Mouse (Mus musculus) erythroblast, adult 5-6 weeks (primary cell): ENCODE measurements around the gene Adamts2. TPM values are rescaled to one million over a fixed set of nuclear protein-coding genes. Genes with fewer than 3 reads are reported as not detected.

Experiments used
- ATAC-seq: replicated peaks from 2 replicates; pipeline ENCODE4 v1.8.0; 2016; ENCODE audit warnings: moderate number of reproducible peaks, mild to moderate bottlenecking, moderate TSS enrichment, inconsistent platforms; ENCODE audit not compliant: poor library complexity, low FRiP score, severe bottlenecking
- total RNA-seq, 2 experiments: library from RNA; stranded (forward) in 1 of 2; stranded (reverse) in 1 of 2; fragments of 150-400 nt in 1 of 2; fragments of 200-764, 138-1000 nt in 1 of 2; gene quantifications; 2 replicates each; pipeline versions ENCODE4 v1.2.3 to v1.2.4; 2015 to 2017; ENCODE audit warnings: low replicate concordance in 2 of 2

The Adamts2 gene
- not detected in 2 replicates for total RNA-seq (2015; ENCODE audit: low replicate concordance)
- total RNA-seq (2017; ENCODE audit: low replicate concordance) = 0.09 and 0.28 TPM in 2 replicates

DNA sequence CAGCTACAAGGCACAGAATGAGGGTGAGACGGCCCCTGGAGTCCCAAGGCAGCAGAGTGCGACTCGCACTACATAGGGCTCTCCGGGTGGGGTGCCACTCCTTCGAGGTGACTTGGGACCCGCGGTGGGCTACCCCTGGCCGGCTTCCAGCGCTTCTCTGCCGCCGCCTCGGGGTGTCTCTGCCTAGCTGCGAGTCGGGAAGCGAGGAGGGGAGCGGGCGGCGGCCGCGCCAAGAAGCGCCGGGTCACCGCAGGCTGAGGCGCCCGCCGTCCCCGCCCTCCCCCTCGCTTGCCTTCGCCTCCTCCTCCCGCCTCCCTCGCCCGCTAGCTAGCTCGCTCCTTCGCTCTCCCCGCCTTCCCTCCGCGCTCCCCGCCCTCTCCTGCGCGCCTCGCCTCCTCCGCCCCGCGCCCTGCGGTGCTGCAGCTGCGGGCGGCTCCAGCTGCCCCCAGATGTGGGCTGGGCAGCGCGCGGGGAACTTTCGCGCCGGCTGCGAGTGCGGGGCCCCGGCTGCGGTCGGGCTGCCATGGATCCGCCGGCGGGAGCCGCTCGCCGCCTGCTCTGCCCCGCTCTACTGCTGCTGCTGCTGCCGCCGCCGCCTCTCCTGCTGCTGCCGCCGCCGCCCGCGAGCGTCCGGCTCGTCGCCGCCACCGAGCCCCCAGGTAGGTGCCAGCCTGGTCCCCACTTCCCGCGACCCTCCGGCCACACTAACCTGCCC is at the start of gene Adamts2:
Gene Adamts2 (plus strand): TSS at position 444 of the 715 bp plus-strand sequence.
- no peak for ATAC-seq

DNA sequence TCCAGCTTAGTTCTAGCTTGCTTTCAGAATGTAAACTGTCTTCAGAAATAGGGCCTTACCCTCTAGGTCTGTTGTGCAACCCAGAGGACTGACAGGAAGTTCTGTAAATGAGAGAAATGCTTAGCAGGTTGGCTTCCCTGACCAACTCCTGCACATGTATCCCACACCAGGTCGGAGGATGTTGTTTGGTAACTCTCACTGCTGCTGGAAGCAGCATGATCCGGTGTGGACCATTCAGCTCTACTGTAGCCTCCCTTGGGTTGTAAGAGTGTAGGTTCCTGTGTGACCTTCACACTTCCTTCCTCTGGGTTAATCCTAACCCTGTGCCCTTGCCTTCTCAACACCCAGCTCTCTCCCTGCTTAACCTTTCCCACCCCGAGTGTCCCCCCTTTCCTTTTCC is 44.8 kb upstream of the Adamts2 start:
- ATAC-seq = no peak

DNA sequence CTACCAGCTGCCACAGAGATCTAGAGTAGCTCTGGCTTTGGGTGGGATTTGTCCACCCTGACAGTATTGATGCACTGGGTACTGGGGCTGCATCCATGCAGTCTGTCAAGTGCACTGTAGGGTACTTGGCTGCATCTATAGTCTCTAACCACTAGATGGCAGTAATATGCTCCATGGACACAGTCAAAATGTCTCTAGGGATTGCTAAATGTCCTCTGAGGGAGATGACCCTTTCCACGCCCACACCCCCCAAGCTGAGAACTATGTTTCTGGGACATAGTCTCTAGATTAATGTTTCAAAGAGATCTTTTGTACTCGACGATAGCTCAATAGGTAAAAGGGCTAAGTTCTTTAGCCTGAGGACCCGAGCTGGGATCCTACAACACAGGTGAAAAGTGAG is 42.8 kb upstream of the Adamts2 start:
- ATAC-seq = peak; percentile 73

DNA sequence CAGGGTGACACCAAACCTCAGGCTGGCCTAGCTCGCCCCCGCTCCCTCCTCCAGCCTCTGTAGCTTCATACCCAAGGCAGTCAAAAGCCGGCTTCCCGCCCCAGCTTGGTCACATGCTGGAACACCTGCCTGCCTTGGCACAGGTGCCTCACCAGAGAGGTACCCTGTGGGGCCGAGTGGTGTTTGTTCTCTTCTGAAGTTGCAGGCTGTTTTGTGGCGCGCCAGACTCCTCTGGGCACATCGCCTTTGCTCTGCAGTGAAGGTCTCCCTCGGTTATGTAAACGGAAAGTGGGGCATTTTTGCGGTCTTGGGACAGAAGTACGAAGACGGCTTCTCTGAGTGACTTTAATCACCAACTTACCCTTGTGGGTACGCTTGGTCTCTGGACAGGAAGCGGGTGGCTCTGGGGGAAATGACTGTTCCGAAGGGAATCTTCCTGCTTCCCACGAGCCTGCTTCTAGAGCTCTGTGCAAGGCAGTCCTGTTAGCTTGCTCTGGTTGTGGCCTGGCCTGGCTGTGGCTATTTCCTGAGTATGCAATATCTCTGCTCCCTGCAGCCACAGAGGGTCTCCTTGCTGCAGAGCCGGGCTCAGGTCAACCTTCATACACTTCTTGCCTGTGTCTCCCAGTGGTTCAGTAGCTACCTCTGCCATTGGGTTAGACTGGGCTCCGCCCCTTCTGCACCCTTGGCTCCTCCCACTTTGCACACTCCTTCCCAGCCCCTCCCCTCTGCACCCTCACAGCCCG is 36.2 kb upstream of the Adamts2 start:
- ATAC-seq = peak; percentile 62

GRCm38 (mm10) chr11:50571448-50571847 is 30.4 kb upstream of the Adamts2 start:
- ATAC-seq = no peak

DNA sequence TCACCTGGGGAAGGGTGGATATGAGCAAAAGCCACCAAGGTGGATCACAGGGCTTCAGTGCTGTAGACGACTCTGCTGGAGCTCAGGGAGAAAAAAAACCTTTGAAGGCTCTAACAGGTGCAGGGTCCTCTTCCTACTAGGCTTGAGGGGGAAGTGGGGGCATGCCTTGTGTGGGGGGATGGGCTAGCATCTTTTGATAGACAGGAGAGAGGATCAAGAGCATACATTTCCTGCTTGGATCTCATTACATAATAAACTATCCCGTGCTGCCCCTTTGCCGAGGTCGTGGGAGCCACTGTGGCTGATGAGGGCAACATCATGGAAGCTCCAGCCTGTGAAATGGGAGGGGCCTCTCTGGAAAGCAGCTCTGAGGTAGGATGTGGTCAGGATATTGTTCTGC is 25.4 kb upstream of the Adamts2 start:
- ATAC-seq = no peak

- ATAC-seq = no peak
Measured at GRCm38 (mm10) chr11:50587026-50587425, 14.9 kb upstream of the Adamts2 start.

DNA sequence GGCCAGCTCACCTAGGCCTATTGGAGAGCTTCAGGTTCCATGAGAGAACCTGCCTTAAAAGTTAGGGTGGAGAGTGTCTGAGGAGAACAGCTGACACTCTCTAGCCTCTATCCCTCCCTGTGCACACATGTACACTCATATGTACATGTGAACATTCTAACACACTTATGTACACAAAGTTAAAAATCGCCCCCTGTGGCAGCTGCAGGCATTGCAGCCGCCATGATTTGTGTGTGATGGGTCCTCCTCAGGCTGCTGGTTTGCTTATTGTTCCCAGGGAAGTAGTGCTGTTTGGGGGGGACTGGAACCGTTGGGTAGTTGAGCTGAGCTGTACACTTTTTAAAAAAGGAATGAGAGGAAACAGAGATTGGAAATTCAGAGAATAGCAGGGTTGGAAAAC is 14.1 kb upstream of the Adamts2 start:
- ATAC-seq = 0 out of 2 replicates have a peak, but pooled peaks have one; percentile 44

- no peak for ATAC-seq
Measured at GRCm38 (mm10) chr11:50589060-50589459, 12.8 kb upstream of the Adamts2 start.

DNA sequence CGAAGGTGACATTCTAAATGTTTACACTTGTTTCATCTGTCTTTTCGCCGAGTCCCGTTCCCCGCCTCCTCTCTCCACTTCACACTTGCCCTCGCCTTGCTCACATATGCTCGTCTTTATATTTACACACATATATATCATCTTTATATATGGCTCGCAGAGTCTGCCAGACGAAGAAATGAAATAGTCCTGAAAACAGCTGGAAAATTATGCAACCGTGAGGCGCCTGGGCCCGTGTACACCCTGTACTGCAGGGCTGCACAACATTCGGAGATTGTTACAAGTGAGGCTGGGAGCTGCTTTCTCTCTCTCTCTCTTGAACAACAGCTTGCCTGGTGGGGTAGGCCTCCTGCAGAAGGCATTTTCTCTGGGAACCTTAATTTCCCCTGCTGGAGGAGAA is 10.8 kb upstream of the Adamts2 start:
- no peak for ATAC-seq

- ATAC-seq = no peak
Measured at GRCm38 (mm10) chr11:50592892-50593553, 8.9 kb upstream of the Adamts2 start.

DNA sequence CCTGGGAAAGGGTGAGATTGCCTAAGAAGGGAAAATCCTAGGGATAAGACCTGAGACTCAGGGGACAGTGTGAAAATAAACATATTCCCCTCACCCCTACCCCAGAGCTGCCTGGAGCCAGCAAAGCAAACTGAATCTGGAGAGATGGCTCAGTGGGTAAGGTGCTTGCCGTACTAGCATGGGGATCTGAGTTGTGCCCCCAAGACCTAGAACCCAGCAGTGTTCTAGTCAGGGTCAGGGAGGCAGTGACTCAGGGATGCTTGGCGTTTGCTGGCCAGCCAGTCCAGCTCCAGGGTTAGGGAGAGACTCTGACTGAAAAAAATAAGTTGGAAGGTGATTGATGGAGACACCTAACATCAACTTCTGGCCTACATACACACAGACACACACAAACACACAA is 5.3 kb upstream of the Adamts2 start:
- ATAC-seq = no peak

DNA sequence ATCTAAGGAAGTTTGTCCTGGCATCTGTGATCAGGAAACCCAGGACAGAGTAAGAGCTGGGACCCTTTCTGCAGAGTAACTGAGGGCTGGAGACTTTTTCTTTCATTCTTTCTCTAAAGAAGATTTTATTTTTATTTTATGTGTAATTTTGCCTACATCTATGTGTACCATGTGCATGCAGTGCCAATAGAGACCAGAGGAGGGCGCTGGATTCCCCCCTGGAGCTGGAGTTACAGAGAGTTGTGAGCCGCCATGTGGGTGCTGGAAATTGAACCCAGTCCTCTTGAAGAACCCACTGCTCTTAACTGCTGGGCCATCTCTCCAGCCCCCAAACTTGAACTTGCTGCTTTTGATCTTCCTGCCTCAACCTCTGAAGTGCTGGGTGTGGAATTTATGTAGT is 2.7 kb upstream of the Adamts2 start:
- no peak for ATAC-seq

DNA sequence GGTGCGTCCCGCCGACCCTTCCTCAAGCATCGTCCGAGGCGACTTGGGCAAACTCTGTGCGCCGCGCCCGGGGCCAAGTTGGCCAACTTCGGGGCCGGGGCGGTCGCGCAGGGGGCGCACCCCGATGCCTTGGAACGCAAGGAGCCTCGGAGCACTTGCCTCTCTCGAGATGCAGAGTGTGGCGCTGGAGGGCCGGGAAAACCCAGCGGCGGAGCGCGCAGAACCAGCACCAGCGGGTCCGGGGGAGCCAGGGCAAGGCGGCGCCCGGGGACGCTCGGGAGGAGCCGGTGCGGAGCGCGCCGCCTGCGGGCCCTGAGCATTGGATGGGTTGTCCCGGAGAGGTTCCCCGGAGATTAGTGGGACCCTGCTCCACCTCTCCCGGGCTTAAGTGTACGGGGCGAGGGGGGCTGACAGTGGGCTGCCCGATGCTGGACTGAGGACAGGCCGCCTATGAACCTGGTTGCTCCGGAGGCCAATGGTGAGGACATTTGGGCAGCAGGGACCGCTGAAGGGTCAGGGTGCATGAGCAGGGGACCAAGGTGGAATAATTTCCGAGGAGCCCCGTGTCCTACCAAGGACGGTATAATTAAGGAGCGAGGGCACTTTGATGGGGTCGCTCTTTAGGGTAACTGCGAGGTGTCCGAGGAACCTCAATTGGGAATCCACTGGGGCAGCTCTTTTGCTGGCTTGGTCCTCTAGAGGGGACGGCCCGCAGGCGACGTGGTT is 635 bp downstream of the Adamts2 start:
- no peak for ATAC-seq

DNA sequence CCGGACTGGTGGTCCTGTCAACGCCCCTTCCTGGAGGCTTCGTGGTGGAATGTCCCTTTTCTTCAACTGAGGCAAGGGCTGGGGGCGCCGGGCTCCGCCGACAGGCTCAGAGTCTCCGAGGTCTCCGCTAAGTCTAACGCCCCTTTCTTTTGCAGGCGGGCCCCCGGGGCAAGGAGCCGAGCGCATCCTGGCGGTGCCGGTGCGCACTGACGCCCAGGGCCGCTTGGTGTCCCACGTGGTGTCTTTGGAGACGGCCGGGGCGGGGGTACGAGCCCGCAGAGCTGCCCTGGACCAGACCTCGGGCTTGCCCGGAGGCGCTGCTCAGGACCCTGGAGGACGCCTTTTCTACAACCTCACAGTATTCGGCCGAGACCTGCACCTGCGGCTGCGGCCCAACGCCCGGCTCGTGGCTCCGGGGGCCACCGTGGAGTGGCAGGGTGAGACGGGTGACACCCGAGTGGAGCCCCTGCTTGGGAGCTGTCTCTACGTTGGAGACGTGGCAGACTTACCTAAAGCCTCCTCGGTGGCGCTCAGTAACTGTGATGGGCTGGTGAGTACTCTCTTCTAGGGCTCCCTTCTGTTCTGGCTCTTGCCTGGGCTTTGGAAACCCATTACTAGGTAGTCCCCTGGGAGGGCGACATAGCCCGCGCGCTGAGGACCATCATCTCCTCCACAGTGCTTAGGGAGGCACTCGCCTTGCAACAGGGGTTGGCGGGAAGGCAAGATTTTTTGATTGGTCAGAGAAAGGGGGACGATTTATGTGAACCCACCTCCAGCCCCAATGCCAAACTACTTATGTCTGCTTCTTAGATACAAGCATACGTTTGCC is 1.4 kb downstream of the Adamts2 start:
- ATAC-seq = no peak

DNA sequence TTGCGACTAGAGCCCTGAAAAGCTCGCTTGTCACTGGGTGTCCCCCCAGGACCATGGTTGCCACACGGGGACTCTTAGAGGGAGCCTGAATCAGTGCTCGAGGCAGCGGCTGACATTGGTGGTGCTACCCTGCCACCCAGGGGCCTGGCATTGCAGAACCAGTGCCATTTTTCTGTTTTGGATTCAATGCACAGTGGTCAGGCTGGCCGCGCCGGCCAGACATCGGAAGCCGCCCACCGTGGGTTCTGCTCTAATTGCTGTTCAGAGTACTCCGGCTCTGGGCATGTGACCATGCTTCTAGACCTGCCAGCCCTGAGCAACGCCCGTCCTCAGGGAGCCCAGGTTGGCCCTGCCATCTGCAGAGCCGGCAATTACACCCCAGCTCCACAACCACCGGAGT is 2.5 kb downstream of the Adamts2 start:
- no peak for ATAC-seq

DNA sequence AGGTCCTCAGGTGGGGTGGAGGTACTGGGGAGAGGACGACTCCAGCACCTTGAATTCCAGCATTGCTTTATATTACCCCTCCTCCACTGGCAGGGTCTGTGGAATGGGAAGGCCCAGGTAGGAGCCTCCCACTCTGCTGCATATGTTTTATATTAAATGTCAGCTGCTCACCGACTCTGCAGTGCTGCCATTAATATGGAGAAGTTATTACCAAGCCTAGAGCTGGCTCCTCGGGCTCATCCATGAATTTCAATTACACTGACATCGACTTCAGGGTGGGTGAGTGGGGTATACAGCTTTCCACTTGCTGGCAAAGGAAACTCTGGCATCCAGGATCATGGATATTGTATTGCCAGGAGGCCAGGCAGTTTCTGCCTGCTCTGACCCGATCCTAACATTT is 9.3 kb downstream of the Adamts2 start:
- ATAC-seq = no peak

DNA sequence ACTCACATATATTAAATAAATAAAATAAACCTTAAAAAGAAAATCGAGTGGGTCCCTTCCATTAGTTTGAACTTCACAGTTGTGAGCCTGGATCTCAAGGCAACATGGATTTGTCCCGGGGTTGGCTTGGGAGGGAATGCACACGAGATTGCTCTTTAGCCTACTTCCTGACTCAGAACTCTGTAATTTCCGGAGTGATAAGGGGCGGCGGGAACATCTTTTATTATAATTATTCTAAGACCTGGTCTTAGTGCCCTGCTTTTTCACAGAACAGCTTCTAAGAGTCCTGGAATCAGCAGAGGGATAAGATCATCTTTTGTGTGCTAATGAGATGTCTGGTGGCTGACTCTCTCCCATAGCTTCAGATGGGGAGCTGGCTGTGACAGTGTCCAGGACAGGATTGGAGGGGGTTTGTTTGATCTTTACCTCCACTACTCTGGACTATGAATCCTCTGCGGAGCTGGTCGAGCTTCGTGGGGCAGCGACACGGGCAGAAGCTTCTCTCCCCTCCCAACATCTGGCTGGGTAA is 15.2 kb downstream of the Adamts2 start:
- no peak for ATAC-seq

- ATAC-seq = no peak
Measured at GRCm38 (mm10) chr11:50620926-50621325, 19.0 kb downstream of the Adamts2 start.
